Mouse (Mus musculus): ENCODE results near the gene Gins1.

DNA sequence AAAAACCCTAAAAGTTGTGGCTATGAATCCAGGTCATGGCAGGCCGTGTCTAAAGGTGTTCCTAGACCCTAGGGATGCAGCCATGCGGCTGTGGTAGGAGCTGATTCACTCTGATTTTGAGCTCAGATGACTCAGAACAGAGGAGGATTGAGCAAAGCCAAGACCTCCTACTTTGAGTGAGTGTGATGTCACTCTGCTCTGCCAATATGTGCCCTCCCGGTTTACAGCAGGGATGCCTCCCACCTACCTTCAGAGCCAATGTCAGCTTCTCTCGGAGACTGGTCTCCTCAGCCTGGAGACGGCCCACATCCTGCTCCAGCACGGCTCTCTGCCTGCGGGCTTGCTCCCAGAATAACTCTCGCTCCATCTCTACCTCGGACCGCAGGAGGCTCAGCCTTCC lies 54.3 kb downstream of the Gins1 start:
- TF ChIP-seq CEBPB (IDR thresholded peaks at IDR 0.05; ENCODE audit: low read depth), result no peak
- no peak for TF ChIP-seq CTCF (IDR thresholded peaks at IDR 0.05; ENCODE audit: control insufficient read depth, insufficient read depth, insufficient read length)
- TF ChIP-seq MYOG (IDR thresholded peaks at IDR 0.05; ENCODE audit: control insufficient read depth, extremely low read depth, insufficient read length), result no peak
- TF ChIP-seq MAX (IDR thresholded peaks at IDR 0.05), result no peak
- no peak for TF ChIP-seq USF1 (IDR thresholded peaks at IDR 0.05; ENCODE audit: low read depth)
- TF ChIP-seq FOSL1 (IDR thresholded peaks at IDR 0.05; ENCODE audit: insufficient read depth, low read length, poor library complexity, severe bottlenecking), result no peak
- TF ChIP-seq MYOD1 (IDR thresholded peaks at IDR 0.05; ENCODE audit: control insufficient read depth, insufficient read length, low read depth), result no peak
